ENCODE assay signal across 13 mouse cellular contexts in genomic region chr10:77214586-77214985, GRCm38 (mm10). TPM values are rescaled to one million over a fixed set of nuclear protein-coding genes. Genes with fewer than 3 reads are reported as not detected.
DNase-seq lines count a peak whose midpoint lies in the region; ATAC-seq lines count a peak whose summit lies in the region.
"Had no signal": no experiment of that assay in that cellular context is flagged by ENCODE, and none has a peak within 500 bp of the region (broad histone marks: within the 10 kb centered on the region; RNA-seq: fewer than 3 reads in every experiment).

No protein-coding gene starts in this region.

- H3K9ac ChIP-seq in embryonic facial prominence, embryonic 13.5 days: no peak overlapping the region
- no peak overlapping the region for H3K9ac ChIP-seq in liver, embryonic 12.5 days
- H3K9ac ChIP-seq in kidney, embryonic 15.5 days: no peak overlapping the region
- H3K9ac ChIP-seq in forebrain, embryonic 14.5 days (ENCODE audit: low read length): no peak overlapping the region
- H3K9ac ChIP-seq: limb, embryonic 13.5 days had no signal

- H3K4me3 ChIP-seq in embryonic facial prominence, embryonic 13.5 days: no peak overlapping the region
- H3K4me3 ChIP-seq in embryonic facial prominence, embryonic 10.5 days: no peak overlapping the region
- H3K4me3 ChIP-seq in liver, embryonic 12.5 days: no peak overlapping the region
- H3K4me3 ChIP-seq in kidney, embryonic 15.5 days (replicated peaks): no peak overlapping the region
- H3K4me3 ChIP-seq in macrophage (ENCODE audit: inconsistent target): no peak overlapping the region
- no peak overlapping the region for H3K4me3 ChIP-seq in forebrain, embryonic 14.5 days (ENCODE audit: low read depth, low read length)
- H3K4me3 ChIP-seq: limb, embryonic 13.5 days had no signal

- no peak for ATAC-seq in embryonic facial prominence, embryonic 13.5 days (ENCODE audit: insufficient number of reproducible peaks, insufficient read depth, low FRiP score, low TSS enrichment, low read depth)
- ATAC-seq in liver, embryonic 12.5 days: no peak
- no peak for ATAC-seq in kidney, embryonic 15.5 days (replicated peaks; ENCODE audit: low FRiP score)
- ATAC-seq in forebrain, embryonic 14.5 days: no peak
- ATAC-seq: inflammation-experienced regulatory T-cells, adult 6 months had no signal

- peaks cover 27% of the 10 kb centered on the region for H3K4me1 ChIP-seq in embryonic facial prominence, embryonic 13.5 days
- peaks cover 33% of the 10 kb centered on the region for H3K4me1 ChIP-seq in embryonic facial prominence, embryonic 10.5 days
- H3K4me1 ChIP-seq in liver, embryonic 12.5 days: peaks cover 97% of the 10 kb centered on the region
- peaks cover 62% of the 10 kb centered on the region for H3K4me1 ChIP-seq in kidney, embryonic 15.5 days
- H3K4me1 ChIP-seq in forebrain, embryonic 14.5 days (ENCODE audit: control insufficient read depth, insufficient read depth, low read length): no peaks in the 10 kb centered on the region

- no peaks in the 10 kb centered on the region for H3K27me3 ChIP-seq in embryonic facial prominence, embryonic 13.5 days
- H3K27me3 ChIP-seq in embryonic facial prominence, embryonic 10.5 days (replicated peaks; ENCODE audit: low read depth, poor library complexity, severe bottlenecking): no peaks in the 10 kb centered on the region
- no peaks in the 10 kb centered on the region for H3K27me3 ChIP-seq in liver, embryonic 12.5 days (replicated peaks)
- H3K27me3 ChIP-seq in kidney, embryonic 15.5 days: no peaks in the 10 kb centered on the region
- no peaks in the 10 kb centered on the region for H3K27me3 ChIP-seq in forebrain, embryonic 14.5 days (replicated peaks; ENCODE audit: control insufficient read depth, insufficient read depth, low read length)
- H3K27me3 ChIP-seq: limb, embryonic 13.5 days had no signal

- no peaks in the 10 kb centered on the region for H3K36me3 ChIP-seq in embryonic facial prominence, embryonic 13.5 days
- no peaks in the 10 kb centered on the region for H3K36me3 ChIP-seq in embryonic facial prominence, embryonic 10.5 days (replicated peaks)
- no peaks in the 10 kb centered on the region for H3K36me3 ChIP-seq in liver, embryonic 12.5 days
- H3K36me3 ChIP-seq in kidney, embryonic 15.5 days: no peaks in the 10 kb centered on the region
- H3K36me3 ChIP-seq in macrophage (ENCODE audit: inconsistent target): no peaks in the 10 kb centered on the region
- H3K36me3 ChIP-seq in forebrain, embryonic 14.5 days (ENCODE audit: control insufficient read depth, insufficient read depth, low read length): no peaks in the 10 kb centered on the region
- H3K36me3 ChIP-seq: limb, embryonic 13.5 days had no signal

- no peaks in the 10 kb centered on the region for H3K79me2 ChIP-seq in macrophage (ENCODE audit: inconsistent target)

- H3K4me2 ChIP-seq in embryonic facial prominence, embryonic 13.5 days: no peak overlapping the region
- H3K4me2 ChIP-seq in liver, embryonic 12.5 days: no peak overlapping the region
- H3K4me2 ChIP-seq in kidney, embryonic 15.5 days: no peak overlapping the region
- H3K4me2 ChIP-seq in forebrain, embryonic 14.5 days (ENCODE audit: low read length): no peak overlapping the region
- H3K4me2 ChIP-seq: limb, embryonic 13.5 days had no signal

- no peaks in the 10 kb centered on the region for H3K9me3 ChIP-seq in embryonic facial prominence, embryonic 13.5 days
- H3K9me3 ChIP-seq in embryonic facial prominence, embryonic 10.5 days: no peaks in the 10 kb centered on the region
- no peaks in the 10 kb centered on the region for H3K9me3 ChIP-seq in liver, embryonic 12.5 days (replicated peaks)
- H3K9me3 ChIP-seq in kidney, embryonic 15.5 days (replicated peaks): no peaks in the 10 kb centered on the region
- H3K9me3 ChIP-seq in forebrain, embryonic 14.5 days (replicated peaks; ENCODE audit: control insufficient read depth, low read length): no peaks in the 10 kb centered on the region
- H3K9me3 ChIP-seq: limb, embryonic 13.5 days had no signal

- no peak for DNase-seq in embryonic facial prominence, embryonic 10.5 days (ENCODE audit: low spot score)
- no peak for DNase-seq in liver
- no peak for DNase-seq in urinary bladder, postnatal 14 days (ENCODE audit: low spot score)
- DNase-seq in forebrain, embryonic 14.5 days (ENCODE audit: low spot score): no peak
- DNase-seq: cerebellum, adult 11-12 months; retina, postnatal 1 day; thymus, adult 18-20 months had no signal

- H3K27ac ChIP-seq in embryonic facial prominence, embryonic 13.5 days: peak overlapping the region; percentile 5; the same call in 1 of the 2 replicates
- H3K27ac ChIP-seq in embryonic facial prominence, embryonic 10.5 days (replicated peaks): no peak overlapping the region; the same call in 1 of the 2 replicates
- 0 out of 2 replicates have a peak overlapping the region, but pooled peaks have one; percentile 2 for H3K27ac ChIP-seq in liver, embryonic 12.5 days
- peak overlapping the region; percentile 82 for H3K27ac ChIP-seq in kidney, embryonic 15.5 days
- peak overlapping the region; percentile 42 for H3K27ac ChIP-seq in macrophage
- H3K27ac ChIP-seq in forebrain, embryonic 14.5 days (ENCODE audit: low read depth, low read length): no peak overlapping the region

- 47% methylated on average over 8 of the region's 8 CpGs for WGBS in embryonic facial prominence, embryonic 13.5 days
- WGBS in embryonic facial prominence, embryonic 10.5 days: 70% methylated on average over 8 of the region's 8 CpGs
- WGBS in liver, embryonic 12.5 days (ENCODE audit: insufficient replicate concordance): 53% methylated on average over 8 of the region's 8 CpGs
- 57% methylated on average over 8 of the region's 8 CpGs for WGBS in kidney, embryonic 15.5 days
- WGBS in macrophage (ENCODE audit: missing documents): 46% methylated on average over 8 of the region's 8 CpGs
- 85% methylated on average over 8 of the region's 8 CpGs for WGBS in forebrain, embryonic 14.5 days

RNA-seq across cellular contexts. Expression of gene Pofut2, which starts 44.4 kb away (rescaled TPM):
- 132 and 134 TPM in 2 replicates for polyA plus RNA-seq in embryonic facial prominence, embryonic 13.5 days (2015; fragmentation: Nextera tagmentation; extraction: Ambion mirVana)
- polyA plus RNA-seq in embryonic facial prominence, embryonic 10.5 days (2016; fragmentation: Nextera tagmentation; extraction: Ambion mirVana): 74.5 and 77.0 TPM in 2 replicates
- polyA plus RNA-seq in liver, embryonic 12.5 days (2016; fragmentation: Nextera tagmentation; extraction: Ambion mirVana): 40.7 and 43.2 TPM in 2 replicates
- polyA plus RNA-seq in kidney, embryonic 15.5 days (2015; fragmentation: Nextera tagmentation; extraction: Ambion mirVana): 118 and 134 TPM in 2 replicates
- total RNA-seq in macrophage (2018; cell fraction: chromatin; rRNA removed): 100 to 1,000 TPM in 9 of 26 experiments, 10 to 100 TPM in 17; 27.2 to 323 (median 74.2) TPM
- 10 to 100 TPM; 30.4 to 85.8 (median 50.3) TPM for total RNA-seq in macrophage (2018; cell fraction: cytosol; rRNA removed)
- 100 to 1,000 TPM in 5 of 26 experiments, 10 to 100 TPM in 21; 37.1 to 164 (median 63.5) TPM for total RNA-seq in macrophage (2018; cell fraction: nucleus; rRNA removed)
- polyA plus RNA-seq in macrophage (2018): 44.9 to 65.4 TPM (median 49.4 TPM) in 3 replicates
- 44.1 and 55.2 TPM in 2 replicates for polyA plus RNA-seq in forebrain, embryonic 14.5 days (2014; fragmentation: Nextera tagmentation; extraction: Ambion mirVana)

RNA-seq across cellular contexts. Expression of gene Col18a1, which starts 48.2 kb away (rescaled TPM):
- polyA plus RNA-seq in embryonic facial prominence, embryonic 13.5 days (2015; fragmentation: Nextera tagmentation; extraction: Ambion mirVana): 83.9 and 86.3 TPM in 2 replicates
- 184 and 201 TPM in 2 replicates for polyA plus RNA-seq in embryonic facial prominence, embryonic 10.5 days (2016; fragmentation: Nextera tagmentation; extraction: Ambion mirVana)
- polyA plus RNA-seq in liver, embryonic 12.5 days (2016; fragmentation: Nextera tagmentation; extraction: Ambion mirVana): 38.3 and 42.4 TPM in 2 replicates
- 195 and 206 TPM in 2 replicates for polyA plus RNA-seq in kidney, embryonic 15.5 days (2015; fragmentation: Nextera tagmentation; extraction: Ambion mirVana)
- total RNA-seq in macrophage (2018; cell fraction: chromatin; rRNA removed): 10 to 100 TPM in 6 of 26 experiments, 1 to 10 TPM in 11, under 1 TPM in 8, not detected in 1; 0.21 to 92.0 (median 4.3) TPM
- 1 to 10 TPM in 22 of 26 experiments, under 1 TPM in 4; 0.75 to 6.8 (median 2.5) TPM for total RNA-seq in macrophage (2018; cell fraction: cytosol; rRNA removed)
- 10 to 100 TPM in 2 of 26 experiments, 1 to 10 TPM in 24; 1.3 to 32.2 (median 4.7) TPM for total RNA-seq in macrophage (2018; cell fraction: nucleus; rRNA removed)
- 1.1 to 15.2 TPM (median 3.7 TPM) in 3 replicates for polyA plus RNA-seq in macrophage (2018)
- polyA plus RNA-seq in forebrain, embryonic 14.5 days (2014; fragmentation: Nextera tagmentation; extraction: Ambion mirVana): 21.3 and 24.1 TPM in 2 replicates

Comparison
In these comparisons a context has a peak if more than half of its experiments do, and no peak if none do; other contexts are left out.
1. H3K27ac ChIP-seq: peak in embryonic facial prominence, embryonic 13.5 days (single experiment), liver, embryonic 12.5 days (single experiment), kidney, embryonic 15.5 days (single experiment) and macrophage (single experiment); none in embryonic facial prominence, embryonic 10.5 days (single experiment) and forebrain, embryonic 14.5 days (single experiment).